Mouse (Mus musculus) gastrocnemius, postnatal 14 days (tissue): ENCODE measurements around the gene Bcl11b. TPM values are rescaled to one million over a fixed set of nuclear protein-coding genes. Genes with fewer than 3 reads are reported as not detected.

Experiments used
- DNase-seq: peaks from one replicate; pipeline ENCODE4 v3.0.0; 2021; ENCODE audit warnings: mixed read lengths
- intact Hi-C: fragments of 180-260 bp; cut with DNase I; formaldehyde crosslinking; loops from one replicate; pipeline ENCODE4 v1.15.1; 2025; ENCODE audit warnings: low total_unique reads
- long read RNA-seq, 2 experiments: library from polyadenylated mRNA; stranded (forward); transcript quantifications; one replicate each; pipeline ENCODE4 v2.0.0; 2021
- total RNA-seq, 2 experiments: library from RNA; stranded (reverse); gene quantifications; 2 replicates each; pipeline ENCODE4 v1.2.3; 2021

The Bcl11b gene
- total RNA-seq, result under 1 TPM; 0.06 to 0.11 TPM
- long read RNA-seq, experiment 1, result 0 reads
- long read RNA-seq, experiment 2, result 0 reads

- DNase-seq, result no peak
- intact Hi-C loops, result no loop called here
Measured at GRCm38 (mm10) chr12:108003483-108003882, at the start of gene Bcl11b. Gene Bcl11b (minus strand): TSS chr12:108003602.

- intact Hi-C loops, result no loop called here
Measured at GRCm38 (mm10) chr12:108050996-108051395, 47.6 kb upstream of the Bcl11b start.

GRCm38 (mm10) chr12:108049625-108050024, 46.2 kb upstream of the Bcl11b start:
- peak; percentile 44 for DNase-seq
- intact Hi-C loops, result no loop called here

More at GRCm38 (mm10) chr12:108050996-108051395, 47.6 kb upstream of the Bcl11b start:
- no peak for DNase-seq

GRCm38 (mm10) chr12:108042239-108042571, 38.8 kb upstream of the Bcl11b start:
- no peak for DNase-seq
- intact Hi-C loops, result no loop called here

- peak; percentile 84 for DNase-seq
- intact Hi-C loops, result loop anchor here (2.0 kb wide), 1 partner anchor 77 kb away; no protein-coding TSS in a partner anchor
Measured at GRCm38 (mm10) chr12:108041571-108042238, 38.3 kb upstream of the Bcl11b start.

- intact Hi-C loops, result no loop called here
Measured at GRCm38 (mm10) chr12:108037446-108037845, 34.0 kb upstream of the Bcl11b start.

GRCm38 (mm10) chr12:108035412-108036078, 32.1 kb upstream of the Bcl11b start:
- intact Hi-C loops, result no loop called here
- DNase-seq, result no peak

More at GRCm38 (mm10) chr12:108037446-108037845, 34.0 kb upstream of the Bcl11b start:
- DNase-seq, result no peak

- intact Hi-C loops, result no loop called here
- no peak for DNase-seq
Measured at GRCm38 (mm10) chr12:108022835-108023615, 19.6 kb upstream of the Bcl11b start.

GRCm38 (mm10) chr12:108012003-108012402, 8.6 kb upstream of the Bcl11b start:
- intact Hi-C loops, result no loop called here
- no peak for DNase-seq

- no peak for DNase-seq
- intact Hi-C loops, result no loop called here
Measured at GRCm38 (mm10) chr12:108010346-108010745, 6.9 kb upstream of the Bcl11b start.

GRCm38 (mm10) chr12:108009156-108009555, 5.8 kb upstream of the Bcl11b start:
- no peak for DNase-seq
- intact Hi-C loops, result no loop called here

GRCm38 (mm10) chr12:108005816-108006626, 2.6 kb upstream of the Bcl11b start:
- DNase-seq, result peak; percentile 51
- intact Hi-C loops, result no loop called here

- no peak for DNase-seq
- intact Hi-C loops, result no loop called here
Measured at GRCm38 (mm10) chr12:108005488-108005800, 2.0 kb upstream of the Bcl11b start.

- DNase-seq, result no peak
- intact Hi-C loops, result no loop called here
Measured at GRCm38 (mm10) chr12:108004701-108005487, 1.5 kb upstream of the Bcl11b start.

- intact Hi-C loops, result no loop called here
- DNase-seq, result no peak
Measured at GRCm38 (mm10) chr12:108003928-108004327, 526 bp upstream of the Bcl11b start.

GRCm38 (mm10) chr12:108002436-108003189, 789 bp downstream of the Bcl11b start:
- no peak for DNase-seq
- intact Hi-C loops, result no loop called here

GRCm38 (mm10) chr12:108001652-108002340, 1.6 kb downstream of the Bcl11b start:
- DNase-seq, result no peak
- intact Hi-C loops, result no loop called here

- intact Hi-C loops, result no loop called here
- DNase-seq, result no peak
Measured at GRCm38 (mm10) chr12:108000715-108001080, 2.7 kb downstream of the Bcl11b start.
